Mouse (Mus musculus) hindbrain, embryonic 16.5 days (tissue): Measurements from ENCODE around the gene Gm7030. TPM values are rescaled to one million over a fixed set of nuclear protein-coding genes. Genes with fewer than 3 reads are reported as not detected.
"Not testable (repeated sequence)": the region's sequence is repeated elsewhere in the genome, so short reads cannot be mapped to it uniquely, and the experiment has no call there.

Experiments used
- ATAC-seq: fragments of 200-750 bp; cut with Nextera tagmentation; 2 replicates; pipeline ENCODE4 v1.8.0; 2017; ENCODE audit warnings: moderate TSS enrichment, moderate library complexity
- H3K27ac ChIP-seq: fragments of 300-500 bp; sonication (generic); 2 replicates; pipeline ENCODE4 v1.5.1; 2014; ENCODE audit warnings: low read depth, mild to moderate bottlenecking, control low read depth, low read length, moderate library complexity
- H3K27me3 ChIP-seq: fragments of 300-500 bp; sonication (generic); replicated peaks from 2 replicates; pipeline ENCODE4 v1.6.1; 2014; ENCODE audit warnings: low read length; ENCODE audit not compliant: control insufficient read depth, insufficient read depth
- H3K36me3 ChIP-seq: fragments of 300-500 bp; sonication (generic); 2 replicates; pipeline ENCODE4 v1.6.1; 2014; ENCODE audit warnings: mild to moderate bottlenecking, low read length, moderate library complexity, mixed read lengths; ENCODE audit not compliant: control insufficient read depth, insufficient read depth
- H3K4me1 ChIP-seq: fragments of 300-500 bp; sonication (generic); 2 replicates; pipeline ENCODE4 v1.6.1; 2014; ENCODE audit warnings: low read depth, low read length; ENCODE audit not compliant: control insufficient read depth, insufficient read depth
- H3K4me2 ChIP-seq: fragments of 300-500 bp; sonication (generic); 2 replicates; pipeline ENCODE4 v1.6.1; 2014; ENCODE audit warnings: mild to moderate bottlenecking, low read length, control low read depth, moderate library complexity
- H3K4me3 ChIP-seq: fragments of 300-500 bp; sonication (generic); 2 replicates; pipeline ENCODE4 v1.5.1; 2014; ENCODE audit warnings: mild to moderate bottlenecking, low read length, control low read depth, moderate library complexity
- H3K9ac ChIP-seq: fragments of 300-500 bp; sonication (generic); 2 replicates; pipeline ENCODE4 v1.6.1; 2014; ENCODE audit warnings: low read depth, mild to moderate bottlenecking, control low read depth, low read length, moderate library complexity
- H3K9me3 ChIP-seq: fragments of 300-500 bp; sonication (generic); 2 replicates; pipeline ENCODE4 v1.6.1; 2014; ENCODE audit warnings: mild to moderate bottlenecking, low read length, moderate library complexity; ENCODE audit not compliant: control insufficient read depth
- WGBS: fragments of 180-500 bp; shearing (Covaris S2); extraction: QIAGEN DNeasy Blood & Tissue Kit; methylation state at CpG from one replicate; pipeline ENCODE4 v1.1.7; 2014; 5-methylcytosine and 5-hydroxymethylcytosine counted together
- polyA plus RNA-seq: library from polyadenylated mRNA; unstranded; fragments of >200 nt; fragmentation: Nextera tagmentation; extraction: Ambion mirVana; gene quantifications from 2 replicates; pipeline ENCODE4 v1.2.1, GENCODE M21; 2015

Gene Gm7030
- polyA plus RNA-seq, 1 experiment from 2014 or later, result not detected

DNA sequence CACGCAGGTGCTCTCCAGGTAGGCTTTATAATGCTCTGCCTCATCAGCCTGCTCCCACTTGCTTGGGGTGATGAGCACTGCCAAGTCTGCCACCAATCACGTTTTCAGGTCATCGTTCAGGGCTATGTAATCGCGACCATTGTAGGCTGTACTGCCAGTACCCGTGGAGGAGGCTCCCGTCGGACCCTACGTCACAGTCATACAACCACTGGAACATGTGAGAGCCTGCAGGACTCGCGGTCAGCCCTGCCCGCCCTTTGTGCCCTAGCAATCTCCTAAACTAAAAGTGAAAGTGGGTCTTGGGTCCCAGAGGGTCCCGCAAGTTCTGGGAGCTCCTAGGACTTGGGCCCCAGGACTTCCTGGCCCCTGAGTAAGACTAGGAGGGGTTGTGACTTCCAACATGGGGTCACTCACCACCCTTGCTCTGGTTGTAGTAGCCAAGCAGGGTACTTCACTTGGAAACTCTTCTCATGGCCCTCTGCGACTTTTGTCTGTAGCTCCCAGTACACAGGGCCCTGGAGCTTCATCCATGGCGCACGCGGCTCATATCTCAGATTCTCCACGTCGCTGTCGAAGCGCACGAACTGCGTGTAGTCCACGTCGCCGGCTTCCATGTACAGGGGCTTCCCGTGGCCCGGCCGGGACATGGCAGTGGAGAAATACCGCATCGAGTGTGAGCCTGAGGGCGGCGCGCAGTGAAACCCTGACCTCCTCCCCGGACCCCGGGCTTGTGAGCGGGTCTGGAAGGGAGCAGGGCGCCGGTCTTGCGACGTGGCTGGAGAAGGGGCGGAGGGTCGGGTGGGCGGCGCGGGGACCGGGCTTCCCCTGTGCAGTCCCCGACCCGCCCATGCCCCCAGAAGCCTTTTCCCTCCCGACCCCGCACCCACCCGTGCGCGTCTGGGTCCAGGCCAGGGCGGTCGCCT, 32.2 kb upstream of the Gm7030 start:
- Histone ChIP-seq H3K4me2 (peak overlapping the region; percentile 29), H3K9ac (no peak overlapping the region), H3K27me3 (peaks cover 65% of the 10 kb centered on the region), H3K36me3 (no peaks in the 10 kb centered on the region), H3K4me1 (peaks cover 3% of the 10 kb centered on the region; the same call in 1 of the 2 replicates), H3K9me3 (no peaks in the 10 kb centered on the region), H3K4me3 (peak overlapping the region; percentile 15; the same call in 1 of the 2 replicates), H3K27ac (no peak overlapping the region)
- 3% methylated on average over 54 of the region's 56 CpGs for whole genome bisulfite sequencing
- ATAC-seq, result no peak

DNA sequence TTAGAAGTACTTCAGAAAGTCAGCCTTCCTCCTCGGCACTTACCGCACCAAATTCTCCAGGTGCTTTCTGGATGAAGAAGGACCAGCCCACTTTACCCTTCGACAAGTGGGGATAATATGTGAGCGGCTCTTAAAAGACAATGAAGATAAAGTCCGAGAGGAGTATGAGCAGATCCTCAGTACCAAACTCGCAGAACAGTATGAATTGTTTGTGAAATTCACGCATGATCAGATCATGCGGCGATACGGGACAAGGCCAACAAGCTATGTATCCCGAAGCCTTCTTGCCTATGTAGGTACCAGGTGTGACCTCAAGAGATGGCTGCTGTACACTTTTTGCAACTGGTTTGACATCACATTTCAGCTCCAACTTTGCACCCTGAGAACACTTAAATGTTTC, 29.0 kb upstream of the Gm7030 start:
- not testable (repeated sequence) for H3K9me3 ChIP-seq, H3K4me1 ChIP-seq, H3K36me3 ChIP-seq, H3K9ac ChIP-seq, ATAC-seq, H3K27ac ChIP-seq, H3K4me3 ChIP-seq
- Histone ChIP-seq H3K4me2 (peak overlapping the region; percentile 56), H3K27me3 (peaks cover 57% of the 10 kb centered on the region)
- WGBS, result 8% methylated on average over 11 of the region's 11 CpGs

DNA sequence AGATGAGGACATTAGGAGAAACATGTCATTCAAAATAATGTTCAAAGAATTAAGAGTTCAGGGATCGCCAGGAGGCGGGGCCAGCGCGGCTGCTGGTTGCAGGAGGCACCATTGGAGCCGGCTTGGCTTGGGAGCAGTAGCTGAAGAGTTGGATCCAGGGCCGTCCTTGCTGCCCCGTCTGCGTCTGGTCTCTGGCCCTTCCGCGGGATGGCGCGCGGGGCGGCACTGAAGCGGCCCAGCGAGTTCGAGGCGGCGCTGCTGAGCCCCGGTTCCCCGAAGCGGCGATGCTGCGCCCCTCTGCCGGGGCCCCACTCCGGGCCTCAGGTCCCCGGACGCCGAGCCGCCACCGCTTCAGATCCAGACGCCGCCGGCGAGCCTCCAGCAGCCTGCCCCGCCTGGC, 28.6 kb upstream of the Gm7030 start:
- not testable (repeated sequence) for H3K36me3 ChIP-seq, H3K4me1 ChIP-seq, ATAC-seq, H3K9me3 ChIP-seq, H3K27ac ChIP-seq, H3K9ac ChIP-seq
- H3K4me2 ChIP-seq, result peak overlapping the region; percentile 56
- H3K4me3 ChIP-seq, result peak overlapping the region; percentile 31
- under 1% methylated on average over 35 of the region's 36 CpGs for WGBS
- peaks cover 53% of the 10 kb centered on the region for H3K27me3 ChIP-seq

DNA sequence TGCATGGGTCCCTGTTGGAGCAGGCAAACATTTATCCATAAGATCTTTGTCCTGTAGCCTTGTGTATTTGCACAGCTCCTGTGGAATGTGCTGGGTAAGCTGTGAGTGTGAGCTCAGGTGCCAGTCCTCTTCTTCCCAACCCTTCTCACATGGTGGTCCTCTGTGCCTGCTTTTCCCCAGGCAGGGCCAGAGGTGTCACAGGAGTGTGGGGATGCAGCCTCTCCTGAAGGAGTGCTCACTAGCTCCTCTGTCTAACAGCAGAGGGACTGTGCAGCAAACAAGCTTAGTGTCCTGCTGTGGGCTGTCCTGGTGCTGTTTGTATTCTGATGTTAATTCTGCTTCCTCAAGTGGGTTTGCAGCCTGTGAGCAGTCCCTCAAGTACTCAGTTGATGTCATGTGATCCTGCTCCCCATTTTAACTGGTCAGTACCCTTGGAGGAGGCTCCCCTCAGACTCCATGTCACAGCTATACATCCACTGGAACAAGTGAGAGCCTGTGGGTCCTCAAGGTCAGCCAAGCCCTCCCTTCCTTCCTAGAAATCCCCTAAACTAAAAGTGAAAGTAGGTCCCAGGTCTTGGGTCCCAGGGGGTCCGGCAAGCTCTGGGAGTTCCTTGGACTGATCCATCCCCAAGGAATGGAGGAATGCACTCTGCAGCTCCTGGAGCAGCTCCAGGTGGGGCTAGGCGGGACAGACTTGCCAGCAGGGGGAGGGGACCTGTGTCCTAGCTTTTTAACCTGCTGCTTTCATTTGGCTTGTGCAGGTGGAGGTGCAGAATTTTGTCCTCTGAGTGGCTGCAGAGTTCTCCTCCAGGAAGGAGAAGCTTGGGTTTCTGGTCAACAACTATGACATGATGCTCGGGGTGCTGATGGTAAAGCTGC, 25.3 kb upstream of the Gm7030 start:
- H3K4me2 ChIP-seq, result no peak overlapping the region
- no peaks in the 10 kb centered on the region for H3K9me3 ChIP-seq
- peaks cover 31% of the 10 kb centered on the region for H3K27me3 ChIP-seq
- 40% methylated on average over 3 of the region's 3 CpGs for WGBS
- no peaks in the 10 kb centered on the region for H3K36me3 ChIP-seq
- H3K9ac ChIP-seq, result no peak overlapping the region
- peaks cover 3% of the 10 kb centered on the region; the same call in 1 of the 2 replicates for H3K4me1 ChIP-seq
- ATAC-seq, result no peak
- H3K4me3 ChIP-seq, result no peak overlapping the region
- H3K27ac ChIP-seq, result no peak overlapping the region

DNA sequence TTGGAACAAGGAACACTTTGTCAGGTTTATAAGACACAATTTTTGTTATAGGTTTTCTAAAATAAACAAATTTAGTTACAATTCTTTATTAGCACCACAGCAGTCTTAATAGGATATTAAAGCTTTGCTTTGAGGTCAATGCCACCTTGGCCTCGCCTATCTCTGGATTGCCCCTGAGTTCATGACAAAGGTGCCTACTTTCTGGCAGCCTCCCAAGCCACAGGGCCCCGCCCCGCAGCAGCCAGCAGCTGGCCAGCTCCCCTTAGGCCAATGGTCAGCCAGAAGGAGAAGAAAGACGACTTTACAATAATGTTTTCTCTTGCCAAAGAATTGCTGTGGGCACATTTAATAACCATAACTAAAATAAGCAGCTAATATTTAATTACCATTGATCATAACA, 22.0 kb upstream of the Gm7030 start:
- not testable (repeated sequence) for H3K4me2 ChIP-seq, H3K27ac ChIP-seq, H3K4me3 ChIP-seq, ATAC-seq, H3K4me1 ChIP-seq, H3K9me3 ChIP-seq, H3K36me3 ChIP-seq, H3K9ac ChIP-seq
- WGBS, result 48% methylated on average over 4 of the region's 4 CpGs
- H3K27me3 ChIP-seq, result peaks cover 25% of the 10 kb centered on the region

DNA sequence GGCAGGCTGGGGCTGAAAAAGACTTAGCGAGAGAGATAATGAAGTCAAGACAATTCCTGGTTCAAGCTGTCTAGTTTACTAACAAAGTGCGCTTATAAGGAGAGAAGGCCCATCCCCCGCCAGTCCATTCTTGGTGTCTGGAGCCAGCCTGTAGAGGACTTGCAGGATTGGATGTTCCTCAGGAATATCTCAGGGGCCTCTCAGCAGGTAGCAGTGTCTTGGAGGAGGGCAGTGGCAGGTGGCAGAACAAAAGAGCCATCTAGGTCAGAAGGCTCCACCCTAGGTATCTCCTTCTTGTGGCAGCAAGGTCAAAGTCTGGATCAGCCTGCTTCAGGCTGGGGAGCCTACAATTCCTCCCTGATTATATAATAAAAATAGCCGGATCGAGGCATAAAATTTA, 19.2 kb upstream of the Gm7030 start:
- H3K4me1 ChIP-seq, H3K36me3 ChIP-seq, H3K9ac ChIP-seq, H3K9me3 ChIP-seq, H3K27ac ChIP-seq, ATAC-seq, H3K4me2 ChIP-seq, H3K4me3 ChIP-seq: not testable (repeated sequence)
- 74% methylated on average over 5 of the region's 5 CpGs for WGBS
- H3K27me3 ChIP-seq, result peaks cover 28% of the 10 kb centered on the region

- peaks cover 35% of the 10 kb centered on the region for H3K27me3 ChIP-seq
- not testable (repeated sequence) for ATAC-seq, H3K27ac ChIP-seq, H3K4me3 ChIP-seq, H3K4me1 ChIP-seq, H3K4me2 ChIP-seq, H3K36me3 ChIP-seq, H3K9me3 ChIP-seq, H3K9ac ChIP-seq
- WGBS, result 80% methylated on average over 1 of the region's 1 CpGs
These were observed 17.7 kb upstream of the Gm7030 start for GRCm38 (mm10) chr17:36146937-36147336.

DNA sequence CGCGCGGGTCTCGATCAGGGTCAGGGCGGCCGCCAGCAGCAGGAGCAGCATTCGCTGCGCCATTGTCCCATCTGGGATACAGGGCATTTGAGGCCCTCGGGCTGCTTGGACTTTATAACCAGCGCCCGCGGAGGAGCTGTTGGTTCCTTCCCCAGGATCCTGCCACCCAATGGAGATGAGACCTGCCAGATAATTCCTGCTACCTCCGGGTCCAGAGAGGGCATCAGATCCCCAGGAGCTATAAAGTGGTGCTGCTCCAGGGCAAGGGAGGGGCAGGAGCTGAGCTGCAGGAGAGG, 16.6 kb upstream of the Gm7030 start:
- not testable (repeated sequence) for H3K9me3 ChIP-seq, H3K4me1 ChIP-seq, H3K9ac ChIP-seq, ATAC-seq, H3K36me3 ChIP-seq, H3K27ac ChIP-seq
- Histone ChIP-seq H3K27me3 (peaks cover 35% of the 10 kb centered on the region), H3K4me3 (peak overlapping the region; percentile 38), H3K4me2 (peak overlapping the region; percentile 59)
- 8% methylated on average over 13 of the region's 13 CpGs for WGBS
